Mouse (Mus musculus) ES-E14 (cell line): ENCODE measurements around the gene Pram1.

Experiments
- CHD2 ChIP-seq: IDR thresholded peaks from 2 replicates; pipeline ENCODE4 v1.6.1; 2014; ENCODE audit warnings: mild to moderate bottlenecking, low read depth, low read length, inconsistent platforms
- ZNF384 ChIP-seq: IDR thresholded peaks from 2 replicates; pipeline ENCODE4 v1.6.1; 2012; ENCODE audit warnings: low read depth, low read length, inconsistent platforms

GRCm38 (mm10) chr17:33676086-33676485 is 38.2 kb downstream of the Pram1 start:
- TF ChIP-seq ZNF384 = no peak
- no peak for TF ChIP-seq CHD2
